Mouse (Mus musculus) lung, postnatal 36 days (tissue): ENCODE measurements around the gene Ccr10.

Experiments
- DNase-seq: peaks from one replicate; pipeline ENCODE4 v3.0.0; 2022; ENCODE audit warnings: mixed read lengths

Gene Ccr10

DNA sequence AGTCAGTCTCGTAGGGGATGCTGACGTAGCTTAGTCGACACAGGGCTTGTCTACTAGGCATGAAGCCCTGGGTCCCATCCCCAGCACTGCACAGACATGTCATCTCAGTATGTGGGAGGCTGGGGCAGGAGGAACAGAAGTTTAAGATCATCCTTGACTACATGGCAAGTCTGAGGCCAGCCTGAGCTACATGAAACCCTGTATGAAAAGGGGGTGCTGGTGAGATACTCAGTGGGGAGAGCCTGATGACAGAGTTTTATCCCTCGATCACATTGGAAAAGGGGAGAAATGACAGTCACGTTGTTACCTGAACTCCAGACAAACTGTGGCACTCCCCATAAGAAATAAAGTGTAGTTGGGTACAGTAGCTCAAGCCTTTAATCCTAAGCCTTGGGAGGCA, 12.3 kb upstream of the Ccr10 start:
- no peak for DNase-seq

DNA sequence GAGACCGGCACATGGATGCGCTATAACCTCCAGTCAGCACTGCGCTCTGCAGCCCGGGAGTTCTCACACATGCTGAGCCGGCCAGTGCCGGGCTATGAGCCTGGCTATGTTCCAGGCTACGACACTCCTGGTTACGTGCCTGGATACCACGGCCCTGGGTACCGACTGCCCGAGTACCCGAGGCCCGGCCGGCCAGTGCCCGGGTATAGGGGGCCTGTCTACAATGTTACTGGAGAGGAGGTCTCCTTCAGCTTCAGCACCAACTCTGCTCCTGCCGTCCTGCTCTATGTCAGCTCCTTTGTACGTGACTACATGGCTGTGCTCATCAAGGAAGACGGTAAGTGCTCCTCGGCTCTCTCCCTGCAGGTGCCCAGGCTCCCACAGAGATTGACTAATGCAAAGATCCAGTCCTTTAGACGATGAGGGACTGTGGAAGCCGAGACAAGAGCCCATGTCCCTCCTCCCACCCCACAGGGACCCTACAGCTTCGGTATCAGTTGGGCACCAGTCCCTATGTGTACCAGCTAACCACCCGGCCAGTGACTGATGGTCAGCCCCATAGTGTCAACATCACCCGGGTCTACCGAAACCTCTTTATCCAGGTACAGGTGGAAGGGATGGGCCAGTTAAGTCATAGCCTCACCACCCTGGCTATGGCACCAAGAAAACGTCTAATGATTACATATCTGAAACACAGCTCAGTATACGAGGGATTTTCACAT, 11.4 kb upstream of the Ccr10 start:
- no peak for DNase-seq

DNA sequence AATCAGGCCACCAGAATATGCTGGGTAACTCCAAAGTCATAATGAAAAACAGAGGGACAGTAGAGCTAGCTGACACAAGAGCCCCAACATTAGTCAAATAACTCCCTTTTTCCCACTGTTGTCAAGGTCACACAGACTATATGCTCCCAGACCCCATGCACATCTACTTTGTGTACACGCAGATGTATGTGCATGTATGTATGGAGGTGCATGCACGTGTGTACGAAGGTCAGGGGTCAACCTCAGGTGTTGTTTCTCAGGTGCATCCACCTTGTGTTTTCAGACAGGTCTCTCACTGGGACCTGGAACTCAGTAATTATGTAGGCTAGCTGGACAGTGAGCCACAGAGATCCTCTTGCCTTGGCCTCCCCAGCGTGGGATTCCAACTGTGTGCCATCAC, 10.2 kb upstream of the Ccr10 start:
- DNase-seq = no peak

DNA sequence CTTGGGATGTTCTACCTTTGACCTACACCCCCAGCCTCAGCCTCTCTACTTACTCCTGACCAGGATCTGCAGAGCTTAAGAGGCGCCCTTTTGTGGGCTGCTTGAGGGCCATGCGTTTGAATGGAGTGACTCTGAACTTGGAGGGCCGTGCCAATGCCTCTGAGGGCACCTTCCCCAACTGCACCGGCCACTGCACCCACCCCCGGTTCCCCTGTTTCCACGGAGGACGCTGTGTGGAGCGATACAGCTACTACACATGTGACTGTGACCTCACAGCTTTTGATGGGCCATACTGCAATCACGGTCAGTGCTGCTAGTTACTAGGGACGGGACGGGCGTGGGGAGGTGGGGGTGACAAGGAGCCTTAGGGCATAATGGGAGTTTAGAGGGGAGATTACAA, 9.7 kb upstream of the Ccr10 start:
- DNase-seq = no peak

DNA sequence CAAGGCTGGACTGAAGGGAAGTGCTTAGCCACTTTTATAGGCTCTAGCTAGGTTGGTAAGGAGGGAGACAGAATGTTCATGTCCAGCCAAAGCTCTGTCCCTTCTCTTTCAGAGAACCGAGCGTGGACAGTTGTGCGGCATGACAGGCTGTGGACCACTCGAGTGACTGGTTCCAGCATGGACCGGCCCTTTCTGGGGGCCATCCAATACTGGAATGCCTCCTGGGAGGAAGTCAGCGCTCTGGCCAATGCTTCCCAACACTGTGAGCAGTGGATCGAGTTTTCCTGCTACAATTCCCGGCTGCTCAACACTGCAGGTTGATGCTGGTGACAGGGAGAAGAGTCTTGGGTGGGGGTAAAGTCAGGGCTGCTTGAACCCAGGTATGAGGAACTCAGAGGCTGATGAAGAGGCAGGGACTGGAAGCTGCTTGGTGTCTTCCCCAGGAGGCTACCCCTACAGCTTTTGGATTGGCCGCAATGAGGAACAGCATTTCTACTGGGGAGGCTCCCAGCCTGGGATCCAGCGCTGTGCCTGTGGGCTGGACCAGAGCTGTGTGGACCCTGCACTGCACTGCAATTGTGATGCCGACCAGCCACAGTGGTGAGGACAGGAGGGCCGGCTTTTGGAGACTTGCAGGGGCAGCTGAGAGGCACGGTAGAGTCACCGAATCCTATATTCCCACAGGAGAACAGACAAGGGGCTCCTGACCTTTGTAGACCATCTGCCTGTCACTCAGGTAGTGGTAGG, 7.7 kb upstream of the Ccr10 start:
- DNase-seq = no peak

DNA sequence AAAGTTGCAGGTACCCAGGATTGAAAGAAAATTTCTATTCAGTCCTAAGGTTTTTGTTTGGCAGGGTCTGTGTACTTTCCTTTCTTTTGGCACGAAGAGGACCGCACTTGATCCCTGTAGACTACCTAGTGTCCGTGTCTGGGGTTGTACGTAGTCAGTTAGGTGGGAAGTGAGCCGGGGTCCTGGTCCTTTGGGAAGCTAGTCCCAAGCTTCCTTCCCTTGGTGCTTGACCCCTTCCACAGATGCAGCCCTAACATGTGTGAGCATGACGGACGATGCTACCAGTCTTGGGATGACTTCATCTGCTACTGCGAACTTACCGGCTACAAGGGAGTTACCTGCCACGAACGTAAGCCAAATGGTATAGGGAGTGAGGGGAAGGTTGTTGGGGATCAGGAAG, 6.7 kb upstream of the Ccr10 start:
- no peak for DNase-seq

DNA sequence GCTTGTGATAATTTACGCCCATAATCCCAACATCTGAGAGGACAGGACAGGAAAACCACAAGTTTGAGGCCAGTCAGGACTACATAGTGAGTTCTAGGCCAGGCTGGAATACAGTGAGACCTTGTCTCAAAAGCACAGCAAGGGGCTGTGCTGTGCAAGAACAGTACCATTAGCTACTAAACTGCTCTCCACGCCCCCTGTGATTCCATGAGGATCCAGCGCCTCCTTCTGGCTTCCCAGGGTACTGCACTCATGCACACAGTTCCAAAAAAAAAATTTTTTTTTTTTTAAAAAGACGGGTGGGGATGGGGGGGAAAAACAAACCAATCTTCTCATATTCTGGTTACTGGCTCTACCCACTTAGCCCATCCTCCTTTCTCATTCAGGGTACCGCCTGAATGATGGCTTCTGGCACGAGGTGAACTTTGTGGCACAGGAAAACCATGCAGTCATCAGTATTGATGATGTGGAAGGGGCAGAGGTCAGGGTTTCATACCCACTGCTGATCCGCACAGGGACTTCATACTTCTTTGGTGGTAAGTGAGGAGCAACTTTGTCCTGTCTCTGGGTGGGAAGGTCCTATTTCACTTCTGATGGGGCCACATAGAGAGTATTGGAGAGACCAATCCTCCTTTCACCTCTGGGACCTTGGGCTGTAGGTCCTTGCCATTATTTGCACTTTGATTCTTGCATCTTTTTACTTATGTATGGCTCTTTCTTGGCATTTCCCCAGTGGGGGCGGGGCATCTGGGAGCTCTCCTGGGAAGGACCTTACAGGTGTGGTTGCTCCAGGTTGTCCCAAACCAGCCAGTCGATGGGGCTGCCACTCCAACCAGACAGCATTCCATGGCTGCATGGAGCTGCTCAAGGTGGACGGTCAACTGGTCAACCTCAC, 5.8 kb upstream of the Ccr10 start:
- DNase-seq = peak; percentile 86

DNA sequence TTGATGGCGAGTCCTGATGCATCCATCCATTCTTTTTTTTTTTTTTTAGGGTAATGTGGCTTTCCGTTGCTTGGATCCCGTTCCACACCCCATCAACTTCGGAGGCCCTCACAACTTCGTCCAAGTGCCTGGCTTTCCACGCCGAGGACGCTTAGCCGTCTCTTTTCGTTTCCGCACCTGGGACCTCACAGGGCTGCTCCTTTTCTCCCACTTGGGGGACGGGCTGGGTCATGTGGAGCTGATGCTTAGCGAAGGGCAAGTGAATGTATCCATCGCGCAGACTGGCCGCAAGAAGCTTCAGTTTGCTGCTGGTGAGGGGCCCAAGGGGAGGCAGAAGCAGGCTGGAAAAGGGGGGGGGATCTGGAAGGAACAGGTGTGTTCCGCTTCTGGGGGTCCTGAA, 5.0 kb upstream of the Ccr10 start:
- no peak for DNase-seq

DNA sequence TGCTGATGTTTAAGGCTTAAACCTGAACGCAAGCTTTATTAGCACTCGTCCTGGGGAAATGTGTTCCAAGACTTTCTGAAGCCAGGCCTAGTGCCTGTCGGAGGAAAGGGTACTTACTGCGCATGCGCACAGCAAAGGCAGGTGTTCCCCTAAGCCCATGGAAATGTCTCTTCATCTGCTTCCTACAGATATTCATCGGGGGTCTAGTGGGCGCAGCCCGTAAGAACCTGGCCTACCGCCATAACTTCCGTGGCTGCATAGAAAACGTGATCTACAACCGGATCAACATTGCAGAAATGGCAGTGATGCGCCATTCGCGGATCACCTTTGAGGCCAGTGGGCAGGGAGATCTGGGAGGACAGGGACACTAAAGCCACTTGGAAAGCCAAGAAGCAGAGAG, 4.1 kb upstream of the Ccr10 start:
- DNase-seq = no peak

DNA sequence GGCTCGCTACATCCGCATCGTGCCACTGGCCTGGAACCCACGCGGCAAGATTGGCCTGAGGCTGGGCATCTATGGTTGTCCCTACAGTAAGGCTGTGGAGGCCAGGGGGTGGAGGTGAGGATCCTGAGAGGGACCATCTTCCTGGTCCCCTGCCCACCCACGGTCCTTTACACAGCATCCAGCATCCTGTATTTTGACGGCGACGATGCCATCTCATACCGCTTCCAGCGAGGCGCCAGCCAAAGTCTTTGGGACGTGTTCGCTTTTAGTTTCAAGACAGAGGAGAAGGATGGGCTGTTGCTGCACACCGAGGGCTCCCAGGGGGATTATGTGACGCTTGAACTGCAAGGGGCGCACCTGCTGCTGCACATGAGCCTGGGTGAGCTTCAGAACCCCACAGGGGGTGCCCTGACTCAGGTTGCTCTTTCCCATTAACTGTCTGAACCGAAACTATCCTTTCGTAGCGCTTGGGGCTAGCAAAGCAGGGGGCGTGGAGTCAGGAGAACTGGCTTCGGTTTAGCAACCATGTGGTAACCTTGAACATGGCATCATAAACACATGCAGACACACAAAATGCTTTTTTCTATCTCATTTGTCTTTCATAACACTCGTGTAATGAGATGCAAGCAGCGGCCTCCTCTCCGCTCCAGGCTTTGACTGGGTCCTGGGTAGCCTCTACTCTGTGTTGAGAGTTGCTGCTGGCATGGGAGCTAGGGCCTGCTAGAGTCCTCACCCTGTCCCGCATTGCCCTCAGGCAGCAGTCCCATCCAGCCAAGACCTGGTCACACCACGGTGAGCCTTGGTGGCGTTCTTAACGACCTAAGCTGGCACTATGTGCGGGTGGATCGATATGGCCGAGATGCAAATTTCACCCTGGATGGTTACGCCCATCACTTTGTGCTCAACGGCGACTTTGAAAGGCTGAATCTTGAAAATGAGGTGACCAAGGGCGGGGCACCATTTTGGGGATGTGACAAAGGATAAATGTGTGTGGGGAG, 3.1 kb upstream of the Ccr10 start:
- DNase-seq = no peak

DNA sequence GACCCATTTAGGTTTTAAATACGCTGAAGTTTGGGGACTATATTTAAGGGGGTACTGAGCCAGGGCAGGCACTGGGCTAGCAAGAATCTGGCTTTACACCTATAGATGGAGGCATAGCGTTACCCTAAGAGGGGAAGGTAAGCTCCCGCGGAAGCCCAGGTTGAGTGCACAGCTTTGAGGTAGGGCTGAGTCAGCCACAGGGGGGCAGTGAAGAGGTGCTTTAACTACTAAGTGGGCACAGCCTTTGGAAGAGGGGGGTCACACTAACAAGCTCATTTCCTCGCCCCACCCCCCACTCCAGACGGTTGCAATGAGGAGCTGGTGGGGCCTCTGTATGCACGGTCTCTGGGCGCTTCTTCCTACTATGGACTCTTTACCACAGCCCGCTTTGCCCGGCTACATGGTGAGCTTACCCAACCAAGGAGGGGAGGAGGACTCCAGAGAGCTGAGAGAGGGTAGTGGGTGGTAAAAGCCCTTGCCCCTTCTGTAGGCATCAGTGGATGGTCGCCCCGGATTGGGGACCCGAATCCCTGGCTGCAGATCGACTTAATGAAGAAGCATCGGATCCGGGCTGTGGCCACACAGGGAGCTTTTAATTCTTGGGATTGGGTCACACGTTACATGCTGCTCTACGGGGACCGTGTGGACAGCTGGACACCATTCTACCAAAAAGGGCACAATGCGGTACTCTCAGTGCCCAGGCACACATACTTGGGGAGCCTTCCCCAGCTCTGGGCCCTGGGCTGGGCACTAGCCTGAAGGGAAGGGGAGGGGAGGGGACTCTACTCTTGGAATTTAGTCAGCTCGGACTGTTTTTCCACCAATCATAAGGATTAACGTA, 1.9 kb upstream of the Ccr10 start:
- DNase-seq = peak; percentile 74

DNA sequence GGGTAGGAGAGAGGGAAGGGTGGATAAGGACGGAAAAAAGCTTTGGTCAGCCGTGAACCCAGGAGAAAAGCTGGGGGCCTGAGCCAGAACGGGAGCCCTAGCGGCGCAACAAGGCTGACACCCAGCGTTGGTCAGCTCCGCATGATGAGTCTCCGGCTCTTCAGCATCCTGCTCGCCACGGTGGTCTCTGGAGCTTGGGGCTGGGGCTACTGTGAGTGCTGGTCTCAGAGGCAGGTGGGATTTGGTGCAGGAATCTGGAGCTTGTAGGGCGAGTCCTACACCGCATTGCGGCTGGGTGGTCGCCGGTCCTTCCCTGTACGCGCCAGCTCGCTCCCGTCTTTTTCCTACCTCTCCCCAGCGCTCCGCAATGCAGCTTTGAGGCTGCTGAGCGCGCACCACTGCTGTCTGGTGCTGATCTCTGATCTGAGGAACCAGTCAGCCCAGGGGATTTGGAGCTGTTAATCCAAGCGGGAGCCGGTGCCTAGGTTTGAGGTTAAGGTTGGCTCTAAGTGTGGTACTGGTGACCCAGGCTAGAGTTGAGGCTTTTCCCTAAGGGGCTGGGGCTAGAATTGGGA, 961 bp upstream of the Ccr10 start:
- peak; percentile 32 for DNase-seq

DNA sequence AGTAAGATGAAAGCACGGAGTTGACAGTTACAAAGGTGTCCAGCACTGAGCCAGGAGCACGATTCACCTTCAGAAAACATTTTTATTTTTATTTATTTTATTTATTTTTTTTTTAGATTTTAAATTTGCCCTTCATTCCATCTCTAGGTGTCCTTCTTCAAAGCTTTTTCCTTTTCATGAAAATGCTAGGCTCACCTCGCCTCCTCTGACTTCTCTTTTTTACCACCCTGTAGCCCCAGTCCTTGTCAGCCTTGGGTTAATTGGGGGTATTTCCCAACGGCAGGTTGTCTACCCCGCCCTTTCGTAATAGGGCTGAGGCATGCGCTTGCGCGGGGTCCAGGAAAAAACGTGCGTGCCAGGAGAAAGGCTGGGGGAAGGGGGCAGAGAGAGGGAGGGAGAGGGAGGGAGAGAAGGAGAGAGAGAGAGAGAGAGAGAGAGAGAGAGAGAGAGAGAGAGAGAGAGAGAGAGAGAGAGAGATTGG, 433 bp upstream of the Ccr10 start:
- DNase-seq = no peak

DNA sequence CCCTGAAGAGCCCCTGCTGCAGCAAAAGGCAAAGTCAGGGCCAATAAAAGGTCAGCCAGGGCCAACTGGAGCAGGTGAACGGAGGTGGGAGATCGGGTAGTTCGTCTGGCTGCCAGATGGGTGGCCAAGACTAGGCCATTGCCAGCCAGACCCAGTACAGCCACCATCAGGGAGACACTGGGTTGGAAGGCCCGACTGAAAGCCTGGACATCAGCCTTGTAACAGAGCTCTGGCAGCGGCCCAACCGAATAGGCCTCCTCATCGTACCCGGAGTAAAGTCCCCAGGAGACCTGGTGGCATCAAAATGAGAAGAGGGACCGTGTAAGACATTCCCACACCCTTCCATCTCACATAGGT, 876 bp downstream of the Ccr10 start:
- no peak for DNase-seq

DNA sequence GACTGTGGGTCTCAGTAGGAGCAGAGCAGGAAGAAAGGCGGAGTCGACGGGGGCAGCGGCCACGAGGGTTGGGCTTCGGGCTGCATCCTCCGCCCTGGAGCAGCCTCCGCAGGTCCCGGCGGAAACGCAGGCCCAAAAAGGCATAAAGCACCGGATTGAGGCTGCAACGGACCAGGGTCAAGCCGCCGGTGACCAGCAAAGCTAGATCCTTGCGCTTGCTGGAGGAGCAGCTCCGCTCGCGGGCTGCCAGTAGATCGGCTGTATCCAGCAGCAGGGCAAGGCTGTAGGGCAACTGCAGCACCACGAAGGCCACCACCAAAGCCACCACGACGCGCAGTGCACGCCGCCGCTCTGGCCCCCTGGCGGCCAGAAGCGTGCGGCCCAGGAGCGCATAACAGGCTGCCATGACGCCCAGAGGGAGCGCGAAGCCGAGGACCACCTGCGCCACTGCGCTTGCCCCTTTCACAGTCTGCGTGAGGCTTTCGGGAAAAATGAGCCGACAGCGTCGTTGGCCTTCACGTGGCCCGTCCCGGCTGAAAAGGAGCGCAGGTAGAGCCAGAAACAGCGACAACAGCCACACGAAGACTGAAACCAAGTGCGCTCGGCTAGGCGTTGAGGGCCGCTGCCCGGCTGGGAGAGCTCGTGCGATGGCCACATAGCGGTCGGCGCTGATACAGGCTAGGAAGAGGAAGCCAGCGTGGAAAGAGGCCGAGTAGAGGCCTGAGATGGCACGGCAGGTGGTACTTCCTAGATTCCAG, 1.4 kb downstream of the Ccr10 start:
- DNase-seq = peak; percentile 81

DNA sequence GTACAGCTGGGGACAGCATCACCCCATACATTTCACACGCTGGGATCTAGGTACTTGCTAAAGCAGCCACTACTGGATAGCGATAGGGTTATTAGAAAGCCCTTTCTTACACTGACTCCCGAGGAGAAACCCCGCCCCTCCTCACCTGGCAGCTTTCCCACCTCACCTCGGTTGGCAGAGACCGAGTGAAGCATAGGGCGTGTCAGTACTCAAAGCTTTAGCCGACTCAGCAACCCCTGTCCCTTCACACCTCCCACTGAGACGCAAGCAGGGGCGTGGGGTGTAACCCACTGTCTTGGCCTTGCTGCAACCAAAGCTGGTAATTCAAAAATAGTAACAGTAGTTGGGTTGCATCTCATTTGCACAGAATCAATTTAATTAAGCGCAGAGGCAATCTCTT, 2.1 kb downstream of the Ccr10 start:
- DNase-seq = peak; percentile 85

DNA sequence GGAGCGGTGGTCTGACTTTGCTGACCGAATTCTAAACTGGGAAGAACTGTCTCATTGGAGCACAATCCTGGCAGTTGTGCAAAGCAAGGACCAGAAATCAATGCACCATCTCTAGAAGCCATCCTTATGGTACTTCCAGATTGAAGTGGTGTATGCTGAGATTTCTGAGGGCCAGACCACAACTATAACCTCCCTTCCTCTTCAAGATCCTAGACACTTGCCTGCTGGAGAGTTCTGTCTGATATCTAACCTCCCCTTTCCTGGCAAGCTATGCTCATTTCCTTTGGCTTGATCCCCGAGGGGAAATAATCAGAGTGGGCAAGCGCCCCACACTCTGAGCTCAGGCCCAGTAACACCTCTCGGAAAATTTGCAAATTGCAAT, 2.8 kb downstream of the Ccr10 start:
- DNase-seq = no peak

DNA sequence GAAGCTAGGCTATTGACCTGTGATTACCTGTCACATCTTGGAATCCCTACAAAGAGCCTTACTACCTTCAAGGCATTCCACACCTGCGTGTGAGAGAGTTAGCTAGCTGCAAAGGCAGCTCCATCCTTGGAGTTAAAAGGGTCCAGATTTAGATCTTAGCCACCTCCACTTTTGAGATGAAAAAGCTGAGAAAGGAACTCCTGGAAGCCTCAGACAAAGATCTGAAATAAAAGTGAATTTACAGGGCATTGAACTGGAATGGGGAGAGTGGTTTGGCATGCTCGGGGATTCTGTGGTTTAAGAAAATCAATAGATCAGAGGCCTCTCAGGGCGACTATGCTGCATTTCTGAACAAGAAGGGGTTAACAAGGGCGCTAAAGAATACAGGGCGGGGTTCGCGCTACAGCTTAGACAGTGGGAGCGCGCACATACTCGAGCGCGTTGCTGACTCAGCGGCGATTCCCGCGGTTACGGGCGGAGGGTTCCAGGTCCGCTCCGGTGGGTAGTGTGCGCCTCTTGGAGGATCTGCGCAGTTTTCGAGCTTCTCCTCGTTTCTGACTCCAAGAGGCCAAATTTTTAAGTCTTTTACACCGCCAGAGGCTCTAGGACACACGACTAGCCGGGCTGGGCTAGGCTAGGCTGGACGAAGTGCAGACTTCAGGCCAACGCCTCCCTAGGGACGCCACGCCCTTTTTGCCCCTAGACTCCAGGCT, 3.4 kb downstream of the Ccr10 start:
- DNase-seq = peak; percentile 84

DNA sequence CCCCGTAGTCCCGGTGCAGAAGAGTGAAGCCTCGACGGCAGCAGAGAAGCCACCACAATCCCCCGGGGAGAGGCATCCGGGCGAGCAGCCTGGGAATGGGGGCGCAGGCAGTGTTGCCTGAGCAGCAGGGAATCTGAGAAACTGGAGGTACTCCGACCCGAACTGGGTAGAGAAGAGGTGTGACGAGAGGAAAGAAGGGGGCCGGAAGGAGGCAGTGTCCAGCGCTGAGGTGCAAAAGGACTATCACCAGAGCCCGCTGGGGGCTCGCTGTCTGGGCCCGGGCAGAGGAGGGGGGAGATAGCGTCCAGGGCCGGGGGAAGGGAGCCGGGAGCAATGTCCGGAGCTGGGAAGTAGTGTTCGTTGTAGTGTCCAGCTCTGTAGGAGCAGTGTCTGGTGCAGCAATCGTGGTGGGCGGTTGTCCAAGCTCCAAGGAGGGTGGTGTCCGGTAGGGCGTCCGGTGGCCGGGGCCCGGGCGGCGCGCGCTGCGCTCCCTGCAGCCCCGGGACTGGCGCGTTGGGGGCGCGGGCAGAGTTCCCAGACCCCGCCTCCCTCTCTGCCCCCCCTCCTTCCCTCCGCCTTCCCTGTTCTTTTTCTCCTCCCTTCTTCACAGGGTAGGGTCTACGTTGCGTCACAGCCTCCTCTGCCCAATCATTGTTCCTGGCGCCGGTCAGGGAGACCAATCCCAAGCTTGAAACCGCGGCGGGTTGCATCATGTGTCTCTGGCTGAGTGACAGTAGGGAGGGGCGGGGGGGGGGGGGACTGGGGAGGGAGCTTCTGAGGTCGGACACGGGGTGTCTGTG, 4.2 kb downstream of the Ccr10 start, which contains the start of gene Plekhh3:
Plekhh3 (minus strand) TSS at position 541 of the 800 bp plus-strand sequence.
- DNase-seq = peak; percentile 98
